Mouse (Mus musculus) gastrocnemius, postnatal 36 days (tissue): ENCODE data around the gene Inpp5a. TPM values are rescaled to one million over a fixed set of nuclear protein-coding genes. Genes with fewer than 3 reads are reported as not detected.

Experiments used
- DNase-seq, 2 experiments: peaks; one replicate each; pipeline ENCODE4 v3.0.0; 2022
- intact Hi-C: fragments of 180-260 bp; cut with DNase I; formaldehyde crosslinking; loops from one replicate; pipeline ENCODE4 v1.15.1; 2025
- total RNA-seq, 2 experiments: library from RNA; stranded (reverse); gene quantifications; 2 replicates each; pipeline ENCODE4 v1.2.3; 2021

The Inpp5a gene
- total RNA-seq, 2 experiments from 2014 or later = 61.3 to 72.5 TPM

GRCm38 (mm10) chr7:139587919-139588318, 199.0 kb downstream of the Inpp5a start:
- intact Hi-C loops = loop anchor here (5.0 to 10.0 kb wide), 2 partner anchors 283 to 361 kb away; no protein-coding TSS in a partner anchor

DNA sequence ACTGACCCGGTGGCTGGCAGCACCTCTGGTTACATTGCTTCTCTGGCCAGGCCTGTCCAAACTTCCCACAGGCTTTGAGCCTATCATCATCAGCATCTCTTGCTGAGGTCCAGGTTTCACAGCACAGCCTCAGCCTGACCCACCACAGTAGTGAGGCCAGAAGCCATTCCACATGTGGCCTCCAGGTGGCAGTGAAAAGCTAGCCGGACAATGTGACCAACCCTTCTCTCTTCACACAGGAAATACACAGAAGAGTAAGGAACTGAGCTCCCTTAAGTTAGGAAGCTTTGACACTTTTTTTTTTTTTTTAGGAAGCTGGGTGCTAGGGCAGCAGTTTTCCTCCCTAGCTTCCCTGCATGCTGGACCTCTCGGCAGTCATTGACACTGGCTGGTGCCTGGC, 201.4 kb downstream of the Inpp5a start:
- intact Hi-C loops = no loop called here
- peak in 1 of 2 experiments; percentile 27 for DNase-seq

More at GRCm38 (mm10) chr7:139587919-139588318, 199.0 kb downstream of the Inpp5a start:
- DNase-seq = no peak

DNA sequence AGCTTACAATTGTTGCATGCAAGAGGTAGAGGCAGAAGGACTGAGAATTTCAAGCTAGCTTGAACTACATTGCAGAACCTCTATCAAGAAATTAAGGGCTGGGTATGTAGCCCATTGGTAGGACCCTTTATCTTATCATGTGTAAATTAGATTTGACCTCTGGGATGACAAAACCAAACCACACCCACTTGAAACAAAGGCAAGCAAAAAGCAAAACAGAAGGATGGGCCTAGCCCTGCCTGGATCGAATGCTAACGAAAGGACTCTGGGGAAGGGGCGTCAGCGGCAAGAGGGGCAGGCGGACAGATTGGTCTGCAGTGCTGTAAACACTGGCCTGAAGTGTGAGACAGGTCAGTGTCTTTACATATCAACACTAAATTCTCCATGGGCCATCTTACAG, 202.4 kb downstream of the Inpp5a start:
- intact Hi-C loops = no loop called here
- no peak for DNase-seq

DNA sequence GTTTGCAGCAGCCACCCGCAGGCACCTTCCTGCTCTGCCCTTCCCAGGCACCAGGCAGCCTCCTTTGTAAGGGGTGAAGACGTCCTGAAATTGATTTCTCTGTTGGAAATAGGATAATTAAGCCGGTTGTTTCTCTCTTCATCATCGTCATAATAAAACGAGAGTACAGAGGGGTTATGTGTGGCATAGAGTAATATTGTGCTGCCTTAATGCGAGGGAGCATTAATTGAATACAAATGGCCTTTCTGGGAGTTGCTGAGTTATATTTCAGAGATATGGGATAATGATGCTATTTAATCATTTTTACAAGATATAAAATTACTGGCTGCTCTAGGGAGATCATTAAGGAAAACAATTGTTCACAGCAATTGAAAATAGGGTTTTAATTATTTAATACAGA, 206.4 kb downstream of the Inpp5a start:
- no peak for DNase-seq
- intact Hi-C loops = no loop called here

GRCm38 (mm10) chr7:139595862-139596261, 207.0 kb downstream of the Inpp5a start:
- DNase-seq = no peak
- intact Hi-C loops = no loop called here

DNA sequence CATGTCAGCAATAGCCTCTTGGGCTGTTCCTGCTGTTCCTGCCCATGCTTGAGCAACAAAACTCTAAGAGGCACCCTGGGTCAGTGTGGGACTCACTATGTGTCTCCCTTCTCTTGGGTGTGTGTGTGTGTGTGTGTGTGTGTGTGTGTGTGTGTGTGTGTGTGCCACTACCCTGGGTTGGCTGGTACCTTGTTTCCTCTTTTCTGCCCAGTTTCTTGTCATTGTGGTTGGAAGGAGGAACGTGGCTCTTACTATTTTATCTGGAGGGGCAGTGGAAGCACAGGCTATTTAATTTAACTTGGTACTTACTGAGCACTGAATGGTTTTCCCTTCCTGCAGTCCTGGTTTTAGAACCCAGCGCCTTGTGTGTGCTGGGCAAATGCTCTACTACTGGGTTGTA, 221.4 kb downstream of the Inpp5a start:
- no peak for DNase-seq
- intact Hi-C loops = no loop called here

DNA sequence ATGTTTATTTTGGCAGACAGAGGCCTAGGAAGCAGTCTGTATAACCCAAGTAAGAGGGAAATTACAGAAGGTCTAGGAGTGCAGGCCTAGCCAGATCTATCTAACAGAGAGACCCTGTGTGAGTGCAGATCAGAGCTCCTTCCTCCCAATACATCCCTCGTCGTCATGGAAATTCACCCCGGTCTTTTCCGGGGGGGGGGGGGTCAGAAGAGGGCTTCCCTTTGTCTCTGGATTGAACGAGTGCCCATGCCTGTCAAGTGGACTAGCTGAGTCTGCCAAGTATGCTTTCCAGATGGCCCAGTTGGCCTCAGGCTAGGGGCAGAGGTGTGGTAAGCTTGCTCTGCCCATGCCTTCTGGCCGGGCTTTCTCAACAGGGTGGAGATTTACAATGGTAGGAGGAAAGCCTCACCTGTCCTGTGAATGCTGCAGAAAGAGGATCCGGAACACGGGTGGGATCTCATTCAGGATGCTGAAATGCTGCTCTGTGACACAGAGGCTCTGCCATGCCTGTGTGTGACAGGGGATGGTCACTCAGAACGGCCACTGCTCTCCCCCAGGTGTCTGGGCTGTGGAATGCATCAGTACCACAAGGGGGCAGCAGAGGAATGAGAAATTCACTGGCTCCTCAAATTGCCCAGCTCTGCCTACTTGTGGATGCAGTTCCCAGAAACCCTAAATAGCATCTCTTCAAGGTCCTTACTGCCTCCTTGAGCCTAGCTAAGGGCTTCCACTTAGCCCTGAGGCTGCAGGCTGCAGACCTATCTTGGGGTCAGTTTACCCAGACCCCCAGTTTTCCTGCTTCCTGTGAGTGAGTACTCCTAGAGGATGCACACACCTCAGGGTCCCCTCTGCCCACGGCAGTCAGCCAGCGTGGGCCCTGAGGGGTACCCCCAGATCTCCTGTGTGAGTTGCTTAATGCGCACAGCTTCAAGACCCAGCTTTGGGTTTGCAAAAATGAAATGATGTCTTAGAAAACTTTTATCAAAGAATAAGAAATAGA, 227.2 kb downstream of the Inpp5a start:
- intact Hi-C loops = no loop called here
- peak; percentile 13 to 29 for DNase-seq

DNA sequence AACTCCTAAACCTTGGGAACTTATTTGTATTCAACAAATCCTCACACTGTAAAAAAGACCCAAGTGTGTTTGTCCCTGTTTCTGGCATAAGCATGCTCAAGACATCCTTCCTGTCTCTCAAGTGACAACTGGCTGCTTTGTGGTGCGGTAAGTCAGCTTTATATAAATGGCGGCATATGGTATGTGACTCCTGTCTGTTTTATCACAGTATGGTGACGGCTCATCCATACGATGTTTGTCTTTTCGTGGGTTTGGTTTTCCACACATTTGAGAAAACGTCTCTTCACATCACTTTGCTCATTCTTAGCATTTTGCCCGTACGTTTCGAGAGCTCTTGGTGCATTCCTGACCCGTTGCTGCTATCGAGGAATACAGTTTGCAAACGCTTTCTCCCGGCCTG, 233.7 kb downstream of the Inpp5a start:
- DNase-seq = no peak
- intact Hi-C loops = no loop called here

GRCm38 (mm10) chr7:139625156-139625555, 236.2 kb downstream of the Inpp5a start:
- no peak for DNase-seq
- intact Hi-C loops = no loop called here

Other genes starting within 250 kb of the Inpp5a start
- 1 to 10 TPM; 2.5 to 3.6 TPM for gene Lrrc27, start 176.1 kb upstream of the Inpp5a start, total RNA-seq
- gene Stk32c, start 175.8 kb upstream of the Inpp5a start, total RNA-seq = under 1 TPM; 0.10 to 0.38 TPM
- gene Pwwp2b, start 140.6 kb upstream of the Inpp5a start, total RNA-seq = 1 to 10 TPM; 2.5 to 3.1 TPM
- gene Nkx6-2, start 193.7 kb downstream of the Inpp5a start, total RNA-seq = not detected